ENCODE assay signal across 15 mouse cellular contexts in genomic region chrX:152197814-152198648, GRCm38 (mm10). TPM values are rescaled to one million over a fixed set of nuclear protein-coding genes. Genes with fewer than 3 reads are reported as not detected.
DNase-seq lines count a peak whose midpoint lies in the region; ATAC-seq and TF ChIP-seq lines count a peak whose summit lies in the region.
"Had no signal": no experiment of that assay in that cellular context is flagged by ENCODE, and none has a peak within 500 bp of the region (broad histone marks: within the 10 kb centered on the region; RNA-seq: fewer than 3 reads in every experiment).

No protein-coding gene starts in this region.

- H3K4me1 ChIP-seq in kidney, adult 2 months (ENCODE audit: control insufficient read depth, insufficient read depth, low read length) = peaks cover 19% of the 10 kb centered on the region; the same call in 1 of the 2 replicates
- peaks cover 18% of the 10 kb centered on the region for H3K4me1 ChIP-seq in forebrain, embryonic 16.5 days (replicated peaks; ENCODE audit: control insufficient read depth, insufficient read depth, low read length)
- peaks cover 35% of the 10 kb centered on the region for H3K4me1 ChIP-seq in midbrain, embryonic 12.5 days
- H3K4me1 ChIP-seq: limb, embryonic 15.5 days had no signal

- no peak overlapping the region for H3K4me3 ChIP-seq in kidney, adult 2 months (ENCODE audit: insufficient read depth, low read depth, low read length)
- no peak overlapping the region for H3K4me3 ChIP-seq in forebrain, embryonic 16.5 days (replicated peaks; ENCODE audit: low read length)
- H3K4me3 ChIP-seq in midbrain, embryonic 12.5 days = no peak overlapping the region
- H3K4me3 ChIP-seq: gastrocnemius, adult 2 months; heart, embryonic 15.5 days; limb, embryonic 15.5 days; myocyte had no signal

- no peak for TF ChIP-seq CTCF in kidney, adult 2 months (conservative IDR thresholded peaks at IDR 0.05; ENCODE audit: insufficient read depth, insufficient read length, low read depth, low read length)

- 88% methylated on average over 1 of the region's 1 CpGs for WGBS in kidney, adult 2 months
- WGBS in forebrain, embryonic 16.5 days = 15% methylated on average over 1 of the region's 1 CpGs
- 14% methylated on average over 1 of the region's 1 CpGs for WGBS in midbrain, embryonic 12.5 days

- peak overlapping the region; percentile 45; the same call in 1 of the 2 replicates for H3K27ac ChIP-seq in kidney, adult 2 months (ENCODE audit: insufficient read depth, low read depth, low read length)
- H3K27ac ChIP-seq in forebrain, embryonic 16.5 days (ENCODE audit: low read length) = peak overlapping the region; percentile 84
- H3K27ac ChIP-seq in midbrain, embryonic 12.5 days (replicated peaks) = peak overlapping the region; percentile 88
- H3K27ac ChIP-seq: gastrocnemius, adult 2 months; heart, embryonic 15.5 days; limb, embryonic 15.5 days had no signal

- H3K4me2 ChIP-seq in forebrain, embryonic 16.5 days (ENCODE audit: low read length) = peak overlapping the region; percentile 31
- peak overlapping the region; percentile 30 for H3K4me2 ChIP-seq in midbrain, embryonic 12.5 days (replicated peaks)
- H3K4me2 ChIP-seq: heart, embryonic 15.5 days; limb, embryonic 15.5 days had no signal

- intact Hi-C loops in gastrocnemius, postnatal 14 days (cut with DNase I; ENCODE audit: low total_unique reads) = no loop called here

- H3K27me3 ChIP-seq in kidney, adult 2 months (replicated peaks; ENCODE audit: control insufficient read depth, insufficient read depth, low read length) = no peaks in the 10 kb centered on the region
- H3K27me3 ChIP-seq in forebrain, embryonic 16.5 days (replicated peaks; ENCODE audit: control insufficient read depth, insufficient read depth, low read length) = peaks cover 20% of the 10 kb centered on the region; the same call in 1 of the 2 replicates
- peaks cover 93% of the 10 kb centered on the region for H3K27me3 ChIP-seq in midbrain, embryonic 12.5 days

- DNase-seq in kidney, adult 2 months = no peak
- DNase-seq in kidney, postnatal 10 days = no peak
- DNase-seq in retina, embryonic 14.5 days (ENCODE audit: low spot score) = peak; percentile 25
- DNase-seq in gastrocnemius, postnatal 14 days = no peak
- DNase-seq in urinary bladder, postnatal 10 days (ENCODE audit: low spot score) = no peak
- DNase-seq in gastrocnemius, postnatal 4 days (ENCODE audit: low spot score in 2 of 2) = no peak
- DNase-seq: B cell, adult 2 months; cerebellum, adult 11-12 months; gastrocnemius, adult 2 months; lung, postnatal 10 days had no signal

- TF ChIP-seq POLR2A in kidney, adult 2 months (IDR thresholded peaks at IDR 0.05; ENCODE audit: low read depth, low read length) = no peak

- H3K9ac ChIP-seq in forebrain, embryonic 16.5 days (replicated peaks; ENCODE audit: low read depth, low read length) = no peak overlapping the region
- H3K9ac ChIP-seq in midbrain, embryonic 12.5 days (replicated peaks) = no peak overlapping the region
- H3K9ac ChIP-seq: heart, embryonic 15.5 days; limb, embryonic 15.5 days had no signal

- peak; percentile 87 for ATAC-seq in forebrain, embryonic 16.5 days
- ATAC-seq in midbrain, embryonic 12.5 days (ENCODE audit: low FRiP score, low read depth) = peak; percentile 93

- H3K9me3 ChIP-seq in forebrain, embryonic 16.5 days (ENCODE audit: control insufficient read depth, low read length) = no peaks in the 10 kb centered on the region
- H3K9me3 ChIP-seq in midbrain, embryonic 12.5 days = no peaks in the 10 kb centered on the region
- H3K9me3 ChIP-seq: heart, embryonic 15.5 days; limb, embryonic 15.5 days had no signal

- H3K36me3 ChIP-seq in kidney, adult 2 months (ENCODE audit: control insufficient read depth, insufficient read depth, low read length) = no peaks in the 10 kb centered on the region
- H3K36me3 ChIP-seq in forebrain, embryonic 16.5 days (ENCODE audit: control insufficient read depth, insufficient read depth) = no peaks in the 10 kb centered on the region
- H3K36me3 ChIP-seq in midbrain, embryonic 12.5 days = no peaks in the 10 kb centered on the region
- H3K36me3 ChIP-seq: heart, embryonic 15.5 days; limb, embryonic 15.5 days had no signal

RNA-seq across cellular contexts. Expression of gene Kdm5c, which starts 34.8 kb away (rescaled TPM):
- polyA plus RNA-seq in kidney, adult 2 months (2012; rRNA removed) = 41.7 and 42.6 TPM in 2 replicates
- polyA plus RNA-seq in forebrain, embryonic 16.5 days (2015; fragmentation: Nextera tagmentation; extraction: Ambion mirVana) = 38.3 and 38.6 TPM in 2 replicates
- polyA plus RNA-seq in midbrain, embryonic 12.5 days (2016; fragmentation: Nextera tagmentation; extraction: Ambion mirVana) = 62.6 and 64.4 TPM in 2 replicates
- 10 to 100 TPM; 18.6 to 24.0 TPM for total RNA-seq in gastrocnemius, postnatal 14 days (2021)
- 10 to 100 TPM; 33.8 to 49.2 TPM for total RNA-seq in gastrocnemius, postnatal 4 days (2021)

RNA-seq across cellular contexts. Expression of gene Iqsec2, which starts 54.0 kb away (rescaled TPM):
- 80.1 and 89.8 TPM in 2 replicates for polyA plus RNA-seq in kidney, adult 2 months (2012; rRNA removed)
- polyA plus RNA-seq in forebrain, embryonic 16.5 days (2015; fragmentation: Nextera tagmentation; extraction: Ambion mirVana) = 4.1 and 5.8 TPM in 2 replicates
- 1.0 and 2.4 TPM in 2 replicates for polyA plus RNA-seq in midbrain, embryonic 12.5 days (2016; fragmentation: Nextera tagmentation; extraction: Ambion mirVana)
- 10 to 100 TPM; 15.7 to 18.3 TPM for total RNA-seq in gastrocnemius, postnatal 14 days (2021)
- 10 to 100 TPM; 18.0 to 18.9 TPM for total RNA-seq in gastrocnemius, postnatal 4 days (2021)

Comparison
In these comparisons a context has a peak if more than half of its experiments do, and no peak if none do; other contexts are left out.
1. RNA of gene Iqsec2, which starts 54.0 kb away (polyA plus RNA-seq): 80.1 to 89.8 TPM in kidney, adult 2 months; 4.1 to 5.8 TPM in forebrain, embryonic 16.5 days and 1.0 to 2.4 TPM in midbrain, embryonic 12.5 days; every median in the first group is over 10 times any median in the second.
2. Peak in every context shown above with its lines, with median percentiles within 50 percentile points of each other: H3K27ac ChIP-seq.